Mouse (Mus musculus): ENCODE results near the gene Trmt2a. TPM values are rescaled to one million over a fixed set of nuclear protein-coding genes. Genes with fewer than 3 reads are reported as not detected.
"Not testable (repeated sequence)": the region's sequence is repeated elsewhere in the genome, so short reads cannot be mapped to it uniquely, and the experiment has no call there.

Trmt2a gene
- polyA plus RNA-seq, 1 experiment, result 39.4 TPM

DNA sequence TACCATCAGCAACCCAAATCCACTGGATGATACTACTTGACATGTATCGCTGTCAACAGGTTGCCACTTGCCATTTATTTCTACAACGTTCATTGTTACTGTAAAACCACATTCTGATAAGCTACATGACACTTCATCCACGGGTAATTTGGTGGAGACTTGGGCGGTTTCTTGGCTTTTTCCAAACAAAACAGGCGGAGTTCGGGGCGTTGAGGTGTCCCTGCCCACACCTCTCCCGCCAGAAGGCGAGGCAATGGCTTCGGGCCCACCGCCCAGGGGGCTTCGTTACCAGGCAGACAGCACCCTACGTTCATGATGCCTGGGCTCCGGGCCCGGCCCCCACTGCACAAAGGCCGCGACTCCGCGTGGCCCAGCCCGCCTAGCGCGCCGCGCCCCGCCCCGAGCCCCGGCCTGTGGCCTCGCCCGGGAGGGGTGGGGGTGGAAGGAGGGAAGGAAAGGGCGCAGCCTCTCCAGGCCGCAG is 40.1 kb downstream of the Trmt2a start:
- no peak for TF ChIP-seq POLR2A (IDR thresholded peaks at IDR 0.05; ENCODE audit: low read depth, low read length)
- TF ChIP-seq CTCF (conservative IDR thresholded peaks at IDR 0.05; ENCODE audit: insufficient read depth, insufficient read length, low read depth, low read length), result no peak
- Histone ChIP-seq H3K27ac (ENCODE audit: insufficient read depth, low read depth, low read length) (peak overlapping the region; percentile 66; the same call in 1 of the 2 replicates), H3K4me1 (ENCODE audit: control insufficient read depth, insufficient read depth, low read length) (peaks cover 11% of the 10 kb centered on the region; the same call in 1 of the 2 replicates), H3K4me3 (ENCODE audit: insufficient read depth, low read depth, low read length) (peak overlapping the region; percentile 66), H3K36me3 (ENCODE audit: control insufficient read depth, insufficient read depth, low read length) (peaks cover 2% of the 10 kb centered on the region), H3K27me3 (replicated peaks; ENCODE audit: control insufficient read depth, insufficient read depth, low read length) (no peaks in the 10 kb centered on the region)
- DNase-seq, result no peak
- under 1% methylated on average over 28 of the region's 31 CpGs for WGBS

DNA sequence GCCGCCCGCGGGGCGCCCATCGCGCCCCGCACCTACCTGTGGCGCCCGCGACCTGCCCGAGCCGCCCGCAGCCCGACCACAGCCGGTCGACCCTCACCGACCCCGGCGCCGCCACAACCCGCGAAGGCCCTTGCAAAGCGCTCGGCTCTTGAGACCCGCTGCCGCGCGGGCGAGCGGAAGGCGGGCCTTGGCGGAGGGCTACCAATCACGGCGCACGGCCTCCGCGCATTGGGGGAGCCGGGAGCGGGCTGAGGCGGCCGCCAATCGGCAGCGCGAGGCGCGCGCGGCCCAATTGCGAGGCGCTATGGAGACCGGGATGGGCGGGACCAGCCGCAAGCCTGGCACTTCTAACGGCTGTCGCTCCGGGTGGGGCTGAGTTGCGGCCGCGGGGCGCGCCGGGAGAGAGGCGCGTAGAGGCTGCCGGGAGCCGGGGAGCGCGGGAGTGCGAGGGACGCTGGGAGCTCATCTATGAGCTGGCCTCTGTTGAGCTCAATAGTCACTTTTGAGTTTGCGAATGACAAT is 40.6 kb downstream of the Trmt2a start, which contains the start of gene Dgcr8:
Dgcr8 (minus strand) TSS at position 180 of the 522 bp plus-strand sequence.
- Histone ChIP-seq H3K27me3 (replicated peaks; ENCODE audit: control insufficient read depth, insufficient read depth, low read length) (no peaks in the 10 kb centered on the region), H3K4me1 (ENCODE audit: control insufficient read depth, insufficient read depth, low read length) (peaks cover 11% of the 10 kb centered on the region; the same call in 1 of the 2 replicates), H3K4me3 (ENCODE audit: insufficient read depth, low read depth, low read length) (peak within 1 kb of the TSS; percentile 66), H3K27ac (ENCODE audit: insufficient read depth, low read depth, low read length) (peak within 1 kb of the TSS; percentile 66; the same call in 1 of the 2 replicates), H3K36me3 (ENCODE audit: control insufficient read depth, insufficient read depth, low read length) (peaks cover 2% of the 10 kb centered on the region)
- DNase-seq, result peak; percentile 99
- under 1% methylated on average over 69 of the region's 71 CpGs for WGBS
- TF ChIP-seq CTCF (conservative IDR thresholded peaks at IDR 0.05; ENCODE audit: insufficient read depth, insufficient read length, low read depth, low read length) (no peak), POLR2A (IDR thresholded peaks at IDR 0.05; ENCODE audit: low read depth, low read length) (no peak)

DNA sequence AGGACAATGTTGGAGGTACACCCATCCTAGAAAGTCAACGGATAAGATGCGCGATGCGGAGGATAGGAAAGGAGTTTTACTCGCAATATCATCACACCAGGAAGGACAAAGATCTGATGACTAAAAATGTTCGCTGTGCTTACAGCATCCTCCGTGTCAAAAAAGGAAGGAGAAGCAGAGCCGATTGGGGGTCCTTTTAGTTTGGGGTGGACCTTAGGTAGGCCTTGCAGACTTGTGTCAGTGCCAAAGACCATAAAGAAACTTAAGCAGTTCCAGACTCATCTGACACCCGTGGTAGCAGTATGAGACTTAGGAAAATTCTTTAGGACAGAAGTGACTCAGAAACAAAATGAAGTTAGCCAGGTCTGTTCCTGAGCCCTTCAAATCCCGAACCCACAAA is 41.1 kb downstream of the Trmt2a start:
- DNase-seq; H3K27me3 ChIP-seq (replicated peaks; ENCODE audit: control insufficient read depth, insufficient read depth, low read length); H3K27ac ChIP-seq (ENCODE audit: insufficient read depth, low read depth, low read length); H3K36me3 ChIP-seq (ENCODE audit: control insufficient read depth, insufficient read depth, low read length): not testable (repeated sequence)
- 2% methylated on average over 10 of the region's 10 CpGs for WGBS
- Histone ChIP-seq H3K4me1 (ENCODE audit: control insufficient read depth, insufficient read depth, low read length) (peaks cover 11% of the 10 kb centered on the region; the same call in 1 of the 2 replicates), H3K4me3 (ENCODE audit: insufficient read depth, low read depth, low read length) (peak overlapping the region; percentile 53)

Other genes with a start within 250 kb of the Trmt2a start
- gene Dgcr6, start 195.8 kb upstream of the Trmt2a start, polyA plus RNA-seq (2012; rRNA removed), result 135 and 142 TPM in 2 replicates
- 397 and 415 TPM in 2 replicates for gene Prodh, start 158.5 kb upstream of the Trmt2a start, polyA plus RNA-seq (2012; rRNA removed)
- gene Rtn4r, start 121.0 kb upstream of the Trmt2a start, polyA plus RNA-seq (2012; rRNA removed), result 18.9 and 26.7 TPM in 2 replicates
- gene Ccdc188, start 30.8 kb upstream of the Trmt2a start, polyA plus RNA-seq (2012; rRNA removed), result not detected in 2 replicates
- 28.9 and 44.7 TPM in 2 replicates for gene Zdhhc8, start 13.5 kb upstream of the Trmt2a start, polyA plus RNA-seq (2012; rRNA removed)
- 29.7 and 38.5 TPM in 2 replicates for gene Ranbp1, start 53 bp downstream of the Trmt2a start, polyA plus RNA-seq (2012; rRNA removed)
- not detected in 2 replicates for gene Gm49776, start 9.6 kb downstream of the Trmt2a start, polyA plus RNA-seq (2012; rRNA removed)
- gene Dgcr8, start 40.6 kb downstream of the Trmt2a start, polyA plus RNA-seq (2012; rRNA removed), result 11.9 and 13.2 TPM in 2 replicates
- gene Tango2, start 99.4 kb downstream of the Trmt2a start, polyA plus RNA-seq (2012; rRNA removed), result 147 and 158 TPM in 2 replicates
- 94.2 and 98.5 TPM in 2 replicates for gene Arvcf, start 99.5 kb downstream of the Trmt2a start, polyA plus RNA-seq (2012; rRNA removed)
- 35.2 and 39.1 TPM in 2 replicates for gene Txnrd2, start 177.7 kb downstream of the Trmt2a start, polyA plus RNA-seq (2012; rRNA removed)
- 519 and 582 TPM in 2 replicates for gene Comt, start 178.2 kb downstream of the Trmt2a start, polyA plus RNA-seq (2012; rRNA removed)